Mouse (Mus musculus) thymus, postnatal 10 days (tissue): ENCODE measurements around the gene Plekhg3.

Source experiments
- DNase-seq, 2 experiments: peaks; one replicate each; pipeline ENCODE4 v3.0.0; 2021; ENCODE audit warnings: low spot score in 2 of 2

Plekhg3 gene

DNA sequence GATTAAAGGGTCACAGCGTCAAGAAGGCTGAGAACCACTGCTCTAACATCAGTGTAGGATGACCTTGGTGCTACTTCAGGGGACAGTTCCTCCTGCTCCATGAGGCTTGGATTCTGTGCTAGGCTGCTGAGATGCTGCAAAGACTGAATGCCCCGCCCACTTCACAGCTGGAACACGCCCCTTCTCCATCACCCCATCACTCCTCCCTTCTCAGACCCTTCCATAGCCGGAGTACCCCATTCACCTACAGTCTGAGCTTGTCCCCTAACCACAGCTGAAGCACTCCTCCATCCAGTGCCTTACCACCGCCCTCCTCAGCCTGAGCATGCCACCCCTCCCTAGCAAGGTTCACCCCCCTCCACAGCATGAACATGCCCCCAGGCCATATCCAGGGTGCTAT is 89.2 kb downstream of the Plekhg3 start:
- no peak for DNase-seq

DNA sequence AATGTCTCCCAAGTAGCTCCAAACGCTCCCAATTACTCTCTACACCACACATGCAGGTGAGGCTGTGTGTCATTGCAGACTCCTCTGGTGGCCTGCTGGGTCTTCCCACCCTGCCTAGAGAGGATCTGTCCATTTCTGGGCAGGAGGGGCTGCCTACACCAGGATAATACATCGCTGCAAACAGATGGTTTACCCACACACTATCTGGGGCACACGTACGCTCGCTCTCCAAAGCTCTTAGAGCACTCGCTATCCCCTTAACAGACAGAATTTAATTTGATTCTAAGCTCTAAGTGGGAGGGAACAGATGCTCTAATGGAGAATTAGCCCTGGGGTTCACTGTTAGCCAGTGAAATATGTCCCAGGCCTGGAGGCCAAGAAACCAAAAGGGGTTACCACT is 92.7 kb downstream of the Plekhg3 start:
- no peak for DNase-seq
